Mouse (Mus musculus): ENCODE data around the gene Cecr2. TPM values are rescaled to one million over a fixed set of nuclear protein-coding genes. Genes with fewer than 3 reads are reported as not detected.
"Not testable (repeated sequence)": the region's sequence is repeated elsewhere in the genome, so short reads cannot be mapped to it uniquely, and the experiment has no call there.

Cecr2 gene
- polyA plus RNA-seq, 1 experiment from 2014 or later, result 2.4 TPM

DNA sequence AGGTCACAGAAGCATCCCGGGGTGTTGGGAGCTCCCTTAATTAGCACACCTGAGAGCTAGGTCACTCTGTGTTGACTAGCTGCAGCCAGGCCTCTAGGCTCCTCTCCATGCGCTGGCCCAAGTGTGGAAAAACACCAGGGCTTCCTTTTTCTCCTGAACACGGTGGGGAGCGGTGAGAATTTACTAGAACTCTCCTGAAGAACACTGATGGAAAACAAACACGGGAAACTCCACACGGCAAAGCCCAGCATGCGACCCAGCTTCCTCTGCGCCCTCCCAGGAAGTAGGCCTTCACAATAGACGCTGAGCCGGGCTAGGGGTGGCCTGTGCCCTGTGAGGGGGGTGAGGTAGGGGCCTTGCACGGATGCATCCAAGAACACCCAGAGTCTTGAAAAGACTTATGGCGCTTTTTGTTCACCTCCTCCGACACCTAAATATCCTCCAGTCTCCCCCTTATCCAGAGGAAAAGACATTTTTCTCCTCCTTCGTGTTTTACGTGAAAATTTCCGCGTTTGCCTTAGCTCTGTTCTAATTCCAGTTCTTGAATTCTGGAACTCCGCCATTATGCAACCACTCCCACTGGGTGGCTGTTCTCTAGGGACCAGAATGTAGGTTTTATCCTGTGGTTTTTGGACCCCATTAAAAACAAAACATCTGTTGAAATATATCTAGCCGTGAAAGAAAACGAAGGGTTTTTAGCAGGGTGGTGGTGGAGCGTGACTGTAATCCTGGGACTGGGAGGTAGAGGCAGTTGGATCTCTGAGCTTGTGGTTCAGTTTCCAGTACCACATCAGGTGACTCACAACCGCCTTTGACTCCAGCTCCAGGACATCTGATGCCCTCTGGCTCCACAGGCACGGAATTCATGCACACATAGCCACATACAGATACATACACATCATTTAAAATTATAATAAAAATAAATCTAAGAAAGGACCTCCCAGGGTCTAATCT, 21.5 kb upstream of the Cecr2 start:
- ATAC-seq (ENCODE audit: insufficient number of reproducible peaks, insufficient read depth, low FRiP score, low TSS enrichment, low read depth), result no peak
- Histone ChIP-seq H3K9ac (no peak overlapping the region), H3K4me2 (no peak overlapping the region), H3K27me3 (no peaks in the 10 kb centered on the region), H3K9me3 (no peaks in the 10 kb centered on the region), H3K36me3 (no peaks in the 10 kb centered on the region), H3K27ac (no peak overlapping the region), H3K4me3 (no peak overlapping the region), H3K4me1 (peaks cover 9% of the 10 kb centered on the region; the same call in 1 of the 2 replicates)
- 50% methylated on average over 23 of the region's 23 CpGs for WGBS

DNA sequence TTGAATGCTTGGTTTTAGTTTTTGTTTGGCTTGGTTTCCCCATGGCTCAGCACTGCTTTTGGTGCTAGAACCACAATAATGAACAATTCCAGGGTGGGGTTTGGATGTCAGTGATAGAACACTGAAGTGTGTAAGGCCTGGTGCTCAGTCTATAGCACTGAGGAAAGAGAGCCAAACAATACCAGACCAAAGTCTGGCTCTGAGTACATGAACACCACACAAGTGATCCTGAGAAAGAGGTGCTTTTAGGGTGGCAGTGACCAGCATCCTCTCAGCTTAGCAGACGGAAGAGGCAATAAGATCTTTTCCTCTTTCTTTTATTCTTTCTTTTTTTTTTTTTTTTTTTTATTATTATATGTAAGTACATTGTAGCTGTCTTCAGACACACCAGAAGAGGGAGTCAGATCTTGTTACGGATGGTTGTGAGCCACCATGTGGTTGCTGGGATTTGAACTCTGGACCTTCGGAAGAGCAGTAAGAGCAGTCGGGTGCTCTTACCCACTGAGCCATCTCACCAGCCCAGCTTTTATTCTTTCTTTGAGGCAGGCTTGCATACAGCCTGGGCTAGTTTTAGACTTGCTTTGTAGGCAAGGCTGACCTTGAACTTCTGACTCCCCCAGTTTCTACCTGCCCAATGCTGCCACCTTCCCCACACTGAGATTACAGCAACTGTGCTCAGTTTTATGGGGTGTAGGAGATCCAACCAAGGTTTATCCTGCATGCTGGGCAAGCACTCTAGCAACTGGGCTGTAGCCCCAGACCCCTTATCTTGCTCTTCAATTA, 18.7 kb upstream of the Cecr2 start:
- not testable (repeated sequence) for H3K4me1 ChIP-seq
- 90% methylated on average over 3 of the region's 4 CpGs for WGBS

DNA sequence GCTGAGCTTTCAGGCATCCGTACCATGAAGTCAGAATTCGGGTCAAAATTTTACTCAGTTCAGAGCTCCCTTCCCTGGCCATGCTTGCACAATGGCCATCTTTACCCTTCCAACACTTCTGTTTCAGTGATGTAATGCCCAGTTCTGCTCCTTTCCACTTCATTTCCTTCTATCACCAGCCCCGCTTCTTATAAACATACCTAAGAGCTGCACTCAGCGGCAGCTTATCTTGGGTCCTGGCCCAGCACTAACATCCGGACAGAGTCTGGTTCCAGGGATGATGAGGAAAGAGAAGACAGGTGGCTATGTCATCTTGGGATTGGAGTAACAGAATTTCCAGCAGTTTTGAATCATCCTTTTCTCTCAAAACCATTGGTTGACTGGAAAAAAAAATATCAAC, 18.0 kb upstream of the Cecr2 start:
- H3K4me1 ChIP-seq, result peaks cover 9% of the 10 kb centered on the region; the same call in 1 of the 2 replicates
- no peaks in the 10 kb centered on the region for H3K9me3 ChIP-seq
- H3K27ac ChIP-seq, result no peak overlapping the region
- no peaks in the 10 kb centered on the region for H3K36me3 ChIP-seq
- no peaks in the 10 kb centered on the region for H3K27me3 ChIP-seq
- H3K9ac ChIP-seq, result no peak overlapping the region
- H3K4me3 ChIP-seq, result no peak overlapping the region
- 77% methylated on average over 5 of the region's 5 CpGs for WGBS
- H3K4me2 ChIP-seq, result no peak overlapping the region
- no peak for ATAC-seq (ENCODE audit: insufficient number of reproducible peaks, insufficient read depth, low FRiP score, low TSS enrichment, low read depth)

More for the DNA sequence above, 18.7 kb upstream of the Cecr2 start:
- not testable (repeated sequence) for H3K9ac ChIP-seq; H3K4me3 ChIP-seq; H3K27me3 ChIP-seq; H3K27ac ChIP-seq; H3K9me3 ChIP-seq; ATAC-seq (ENCODE audit: insufficient number of reproducible peaks, insufficient read depth, low FRiP score, low TSS enrichment, low read depth); H3K36me3 ChIP-seq; H3K4me2 ChIP-seq

DNA sequence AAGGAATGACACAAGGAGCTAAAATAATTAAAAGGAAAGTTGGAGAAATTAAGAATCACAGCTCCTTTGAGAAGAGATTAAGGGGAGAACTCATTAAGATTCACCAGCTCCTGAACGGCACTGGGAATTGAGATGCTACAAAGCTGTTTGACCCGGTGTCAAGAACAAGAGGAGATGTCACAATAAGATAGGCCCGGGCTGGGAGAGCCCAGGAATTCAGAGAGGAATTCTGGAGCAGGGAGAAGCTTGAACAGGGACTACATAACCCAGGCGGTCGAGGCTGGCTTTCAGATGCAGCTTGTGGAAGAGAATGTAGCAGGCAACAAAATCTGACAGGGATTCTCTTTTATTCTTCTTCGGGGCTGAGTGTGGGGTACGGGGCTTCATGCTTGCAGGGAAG, 13.5 kb upstream of the Cecr2 start:
- no peaks in the 10 kb centered on the region for H3K4me1 ChIP-seq
- H3K4me3 ChIP-seq, result no peak overlapping the region
- no peak overlapping the region for H3K4me2 ChIP-seq
- no peak for ATAC-seq (ENCODE audit: insufficient number of reproducible peaks, insufficient read depth, low FRiP score, low TSS enrichment, low read depth)
- H3K27me3 ChIP-seq, result no peaks in the 10 kb centered on the region
- H3K27ac ChIP-seq, result no peak overlapping the region
- 53% methylated on average over 7 of the region's 7 CpGs for WGBS
- no peak overlapping the region for H3K9ac ChIP-seq
- no peaks in the 10 kb centered on the region for H3K9me3 ChIP-seq
- no peaks in the 10 kb centered on the region for H3K36me3 ChIP-seq

DNA sequence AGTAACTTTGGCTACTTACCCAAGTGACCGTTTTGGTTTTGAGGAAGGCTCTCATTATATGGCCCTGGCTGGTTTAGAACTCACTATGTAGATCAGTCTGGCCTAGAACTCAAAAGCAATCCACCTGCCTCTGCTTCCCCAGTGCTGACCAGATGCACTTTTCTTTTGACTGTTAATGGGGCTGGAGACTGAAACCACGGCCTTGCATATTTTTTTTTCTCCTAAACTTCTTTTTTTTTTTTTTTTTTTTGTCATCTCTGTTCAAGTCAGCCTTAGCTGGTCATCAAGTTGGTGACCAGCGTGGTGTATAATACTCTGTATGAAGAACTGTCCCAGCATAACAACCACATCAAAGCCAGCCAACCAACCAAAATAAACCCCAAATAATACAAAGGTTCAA, 10.5 kb upstream of the Cecr2 start:
- no peak overlapping the region for H3K9ac ChIP-seq
- no peak overlapping the region for H3K27ac ChIP-seq
- no peaks in the 10 kb centered on the region for H3K36me3 ChIP-seq
- no peak overlapping the region for H3K4me2 ChIP-seq
- WGBS, result 80% methylated on average over 3 of the region's 3 CpGs
- no peaks in the 10 kb centered on the region for H3K9me3 ChIP-seq
- no peak overlapping the region for H3K4me3 ChIP-seq
- H3K4me1 ChIP-seq, result no peaks in the 10 kb centered on the region
- no peak for ATAC-seq (ENCODE audit: insufficient number of reproducible peaks, insufficient read depth, low FRiP score, low TSS enrichment, low read depth)
- no peaks in the 10 kb centered on the region for H3K27me3 ChIP-seq

DNA sequence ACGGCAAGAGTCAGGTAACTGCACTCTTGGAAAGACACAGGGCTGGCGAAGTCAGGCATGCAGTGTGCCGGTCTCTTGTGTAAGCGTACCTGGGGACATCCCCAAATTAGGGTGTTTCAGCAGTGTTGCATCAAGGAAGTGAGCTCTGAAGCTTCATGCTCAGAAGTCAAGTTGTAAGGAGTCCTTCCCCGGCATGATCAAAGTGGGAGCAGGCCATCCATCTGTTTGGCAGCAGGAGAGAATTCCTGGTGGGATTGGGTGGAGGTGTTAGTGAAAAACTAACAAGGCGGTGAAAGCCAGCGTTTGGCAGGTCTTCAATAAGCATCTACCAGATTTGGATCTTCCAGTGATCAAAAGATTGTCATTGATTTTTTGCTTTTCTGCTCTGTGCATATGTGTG, 7.3 kb upstream of the Cecr2 start:
- H3K36me3 ChIP-seq, result no peaks in the 10 kb centered on the region
- H3K4me2 ChIP-seq, result no peak overlapping the region
- no peaks in the 10 kb centered on the region for H3K9me3 ChIP-seq
- H3K9ac ChIP-seq, result no peak overlapping the region
- ATAC-seq (ENCODE audit: insufficient number of reproducible peaks, insufficient read depth, low FRiP score, low TSS enrichment, low read depth), result no peak
- no peak overlapping the region for H3K27ac ChIP-seq
- no peaks in the 10 kb centered on the region for H3K4me1 ChIP-seq
- no peaks in the 10 kb centered on the region for H3K27me3 ChIP-seq
- H3K4me3 ChIP-seq, result no peak overlapping the region
- WGBS, result 73% methylated on average over 7 of the region's 7 CpGs

DNA sequence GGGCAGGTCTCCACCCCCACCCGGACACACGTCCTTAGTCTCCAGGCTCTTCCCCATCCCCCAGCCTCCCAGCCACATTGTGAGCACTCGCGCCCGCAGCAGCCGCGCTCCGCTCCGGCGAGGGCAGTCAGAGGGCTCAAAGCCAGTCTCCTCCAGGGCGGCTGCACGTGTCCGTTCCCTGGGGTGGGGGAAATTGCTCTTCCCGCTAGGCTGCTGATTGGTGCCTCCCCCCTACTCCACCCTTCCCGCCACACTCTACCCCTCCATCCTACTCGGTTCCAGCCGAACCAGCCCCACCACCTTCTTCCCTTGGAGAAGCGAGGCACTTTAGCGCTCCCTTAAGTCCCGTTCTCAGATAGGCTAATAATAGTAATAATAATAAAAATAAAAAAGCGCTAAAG, 754 bp upstream of the Cecr2 start:
- Histone ChIP-seq H3K9me3 (no peaks in the 10 kb centered on the region), H3K9ac (peak overlapping the region; percentile 84), H3K27me3 (0 out of 2 replicates have a peak, but pooled peaks cover 11% of the 10 kb centered on the region), H3K4me1 (peaks cover 13% of the 10 kb centered on the region), H3K4me3 (peak overlapping the region; percentile 83), H3K4me2 (peak overlapping the region; percentile 95), H3K36me3 (no peaks in the 10 kb centered on the region), H3K27ac (0 out of 2 replicates have a peak overlapping the region, but pooled peaks have one; percentile 95)
- peak; percentile 53; the same call in 1 of the 2 replicates for ATAC-seq (ENCODE audit: insufficient number of reproducible peaks, insufficient read depth, low FRiP score, low TSS enrichment, low read depth)
- WGBS, result under 1% methylated on average over 21 of the region's 21 CpGs

DNA sequence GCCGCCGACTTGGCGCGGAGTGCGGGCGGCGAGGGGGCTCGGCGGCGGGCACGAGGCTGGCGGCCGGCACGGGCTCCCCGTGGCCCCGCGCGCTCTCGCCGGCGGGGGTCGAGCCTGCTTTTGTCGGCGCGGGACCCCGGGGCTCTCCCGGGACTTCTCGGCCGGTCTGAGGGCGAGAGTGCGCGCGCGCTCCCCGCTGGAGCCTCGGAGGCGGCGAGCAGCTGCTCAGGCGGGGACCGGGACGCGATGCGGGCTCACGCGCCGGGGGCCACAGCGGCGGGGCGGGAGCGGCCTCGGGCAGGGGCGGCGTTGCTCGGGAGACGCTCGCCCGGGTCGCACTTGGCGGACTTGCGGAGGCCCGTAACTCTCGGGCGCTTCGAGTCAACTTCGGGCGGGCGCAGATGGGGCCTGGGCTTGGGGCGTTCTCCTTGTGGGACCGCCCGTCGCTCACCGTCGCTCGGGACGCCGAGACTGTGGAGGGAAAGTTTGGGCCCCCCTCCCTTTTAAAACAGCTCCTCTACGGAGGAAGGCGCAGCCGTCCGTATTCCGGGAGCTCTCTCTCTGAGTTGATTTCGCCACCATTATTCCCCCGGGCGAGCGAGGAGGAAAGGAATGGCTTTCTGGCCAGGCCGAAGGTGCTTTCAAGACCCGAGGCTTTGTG, 722 bp downstream of the Cecr2 start:
- Histone ChIP-seq H3K4me2 (peak overlapping the region; percentile 95), H3K36me3 (no peaks in the 10 kb centered on the region), H3K27me3 (0 out of 2 replicates have a peak, but pooled peaks cover 11% of the 10 kb centered on the region), H3K4me3 (peak overlapping the region; percentile 83), H3K9me3 (no peaks in the 10 kb centered on the region), H3K4me1 (peaks cover 13% of the 10 kb centered on the region), H3K27ac (peak overlapping the region; percentile 95), H3K9ac (peak overlapping the region; percentile 84)
- WGBS, result under 1% methylated on average over 87 of the region's 87 CpGs
- ATAC-seq (ENCODE audit: insufficient number of reproducible peaks, insufficient read depth, low FRiP score, low TSS enrichment, low read depth), result peak; percentile 39; the same call in 1 of the 2 replicates

DNA sequence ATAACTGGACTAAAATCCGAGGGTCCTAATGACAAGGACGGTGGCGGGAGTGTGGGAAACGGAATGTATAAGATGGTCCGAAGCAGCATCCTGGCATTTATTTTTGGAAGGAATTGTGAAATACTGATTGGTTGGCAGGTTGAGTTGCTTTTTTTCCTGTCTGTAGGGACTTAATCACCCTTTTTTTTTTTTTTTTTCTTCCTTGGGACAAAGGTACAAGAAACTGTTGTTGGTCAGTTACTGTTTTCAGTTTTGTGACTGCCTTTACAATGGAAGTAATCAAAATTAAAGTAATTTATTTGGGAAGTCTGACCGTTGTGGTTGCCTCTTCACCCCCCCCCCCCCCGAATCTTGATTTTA, 1.2 kb downstream of the Cecr2 start:
- H3K4me3 ChIP-seq, result peak overlapping the region; percentile 83
- 1% methylated on average over 7 of the region's 7 CpGs for WGBS
- H3K4me1 ChIP-seq, result peaks cover 13% of the 10 kb centered on the region
- H3K9ac ChIP-seq, result peak overlapping the region; percentile 84
- peak overlapping the region; percentile 95 for H3K4me2 ChIP-seq
- H3K36me3 ChIP-seq, result no peaks in the 10 kb centered on the region
- H3K27me3 ChIP-seq, result 0 out of 2 replicates have a peak, but pooled peaks cover 11% of the 10 kb centered on the region
- no peak for ATAC-seq (ENCODE audit: insufficient number of reproducible peaks, insufficient read depth, low FRiP score, low TSS enrichment, low read depth)
- no peaks in the 10 kb centered on the region for H3K9me3 ChIP-seq
- no peak overlapping the region for H3K27ac ChIP-seq

DNA sequence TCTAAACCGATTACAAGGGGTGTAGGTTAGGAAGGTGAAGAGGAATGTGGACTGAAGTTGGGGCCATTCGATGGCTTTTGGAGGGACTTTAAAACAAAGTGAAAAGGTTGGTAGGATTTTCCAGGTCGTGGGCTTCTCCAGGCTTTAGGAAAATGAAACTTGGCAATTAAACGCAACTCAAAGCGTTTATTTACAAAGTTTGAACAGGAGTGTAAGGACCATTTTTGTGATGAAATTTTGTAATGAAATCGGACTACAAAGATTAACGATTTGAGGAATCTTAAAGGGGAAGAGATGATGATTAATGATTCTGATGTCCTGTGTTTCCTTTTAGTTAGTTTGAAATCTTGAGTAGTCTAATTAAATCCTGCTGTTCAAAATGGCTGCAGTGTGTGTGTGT, 1.7 kb downstream of the Cecr2 start:
- 14% methylated on average over 7 of the region's 7 CpGs for whole genome bisulfite sequencing
- Histone ChIP-seq H3K27ac (no peak overlapping the region), H3K4me1 (peaks cover 13% of the 10 kb centered on the region), H3K4me2 (peak overlapping the region; percentile 95), H3K9ac (no peak overlapping the region), H3K36me3 (no peaks in the 10 kb centered on the region), H3K27me3 (0 out of 2 replicates have a peak, but pooled peaks cover 11% of the 10 kb centered on the region), H3K9me3 (no peaks in the 10 kb centered on the region), H3K4me3 (peak overlapping the region; percentile 83)
- ATAC-seq (ENCODE audit: insufficient number of reproducible peaks, insufficient read depth, low FRiP score, low TSS enrichment, low read depth), result no peak

DNA sequence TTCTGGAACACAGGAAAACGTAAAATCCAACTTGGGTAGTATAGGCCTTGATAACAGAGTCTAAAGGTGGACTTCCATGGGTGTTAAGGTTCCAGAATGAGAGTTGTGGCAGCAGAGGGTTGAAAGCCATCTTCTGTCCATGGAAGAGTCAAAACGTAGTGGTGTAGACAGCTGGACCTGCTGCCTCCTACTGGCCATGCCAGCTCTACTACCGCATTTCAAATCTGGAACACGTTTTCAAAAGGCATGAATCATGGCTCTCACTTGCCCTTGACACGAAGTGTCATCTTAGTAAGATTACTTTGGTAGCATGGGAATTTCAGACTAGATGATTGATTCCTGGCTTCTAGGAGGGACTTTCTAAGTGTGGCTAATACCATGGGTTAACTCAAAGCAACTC, 8.0 kb downstream of the Cecr2 start:
- no peak for ATAC-seq (ENCODE audit: insufficient number of reproducible peaks, insufficient read depth, low FRiP score, low TSS enrichment, low read depth)
- H3K4me2 ChIP-seq, result no peak overlapping the region
- H3K27me3 ChIP-seq, result no peaks in the 10 kb centered on the region
- H3K27ac ChIP-seq, result no peak overlapping the region
- no peak overlapping the region for H3K9ac ChIP-seq
- WGBS, result 59% methylated on average over 5 of the region's 5 CpGs
- H3K9me3 ChIP-seq, result no peaks in the 10 kb centered on the region; the same call in 1 of the 2 replicates
- no peak overlapping the region for H3K4me3 ChIP-seq
- H3K36me3 ChIP-seq, result no peaks in the 10 kb centered on the region
- no peaks in the 10 kb centered on the region for H3K4me1 ChIP-seq
